Mouse (Mus musculus) splenic B cell, adult 2 months (primary cell): ENCODE results near the gene Trpm8.

Source experiments
- DNase-seq: peaks from one replicate; pipeline ENCODE4 v3.0.0-alpha.2; 2011; ENCODE audit warnings: low read depth, low spot score
- H3K27me3 ChIP-seq: 2 replicates; pipeline ENCODE4 v1.6.1; 2012; ENCODE audit warnings: mild to moderate bottlenecking, low read length, moderate library complexity, mixed read lengths; ENCODE audit not compliant: control insufficient read depth, poor library complexity, insufficient read depth, severe bottlenecking
- H3K36me3 ChIP-seq: 2 replicates; pipeline ENCODE4 v1.6.1; 2012; ENCODE audit warnings: mild to moderate bottlenecking, low read length, moderate library complexity, mixed read lengths; ENCODE audit not compliant: control insufficient read depth, poor library complexity, insufficient read depth, severe bottlenecking

The Trpm8 gene

GRCm38 (mm10) chr1:88282301-88282700 is 4.8 kb downstream of the Trpm8 start:
- no peaks in the 10 kb centered on the region for H3K27me3 ChIP-seq
- H3K36me3 ChIP-seq, result no peaks in the 10 kb centered on the region
- DNase-seq, result no peak

- DNase-seq, result peak; percentile 56
- Histone ChIP-seq H3K27me3 (no peaks in the 10 kb centered on the region), H3K36me3 (no peaks in the 10 kb centered on the region)
These were observed 6.1 kb downstream of the Trpm8 start for GRCm38 (mm10) chr1:88283376-88284227.

- DNase-seq, result no peak
- Histone ChIP-seq H3K27me3 (no peaks in the 10 kb centered on the region), H3K36me3 (no peaks in the 10 kb centered on the region)
These were observed 6.9 kb downstream of the Trpm8 start for GRCm38 (mm10) chr1:88284228-88284945.

GRCm38 (mm10) chr1:88284946-88285320 is 7.5 kb downstream of the Trpm8 start:
- Histone ChIP-seq H3K27me3 (no peaks in the 10 kb centered on the region), H3K36me3 (no peaks in the 10 kb centered on the region)
- peak; percentile 54 for DNase-seq

GRCm38 (mm10) chr1:88285652-88286051 is 8.2 kb downstream of the Trpm8 start:
- Histone ChIP-seq H3K36me3 (no peaks in the 10 kb centered on the region), H3K27me3 (no peaks in the 10 kb centered on the region)
- no peak for DNase-seq

GRCm38 (mm10) chr1:88286136-88286845 is 8.8 kb downstream of the Trpm8 start:
- H3K27me3 ChIP-seq, result no peaks in the 10 kb centered on the region
- no peak for DNase-seq
- H3K36me3 ChIP-seq, result no peaks in the 10 kb centered on the region

GRCm38 (mm10) chr1:88286887-88287696 is 9.6 kb downstream of the Trpm8 start:
- DNase-seq, result no peak
- Histone ChIP-seq H3K36me3 (no peaks in the 10 kb centered on the region), H3K27me3 (no peaks in the 10 kb centered on the region)

GRCm38 (mm10) chr1:88287697-88287980 is 10.2 kb downstream of the Trpm8 start:
- H3K27me3 ChIP-seq, result no peaks in the 10 kb centered on the region
- H3K36me3 ChIP-seq, result no peaks in the 10 kb centered on the region
- peak; percentile 81 for DNase-seq

- Histone ChIP-seq H3K27me3 (no peaks in the 10 kb centered on the region), H3K36me3 (no peaks in the 10 kb centered on the region)
- no peak for DNase-seq
These were observed 10.8 kb downstream of the Trpm8 start for GRCm38 (mm10) chr1:88288056-88288788.

GRCm38 (mm10) chr1:88288789-88289127 is 11.3 kb downstream of the Trpm8 start:
- Histone ChIP-seq H3K27me3 (no peaks in the 10 kb centered on the region), H3K36me3 (no peaks in the 10 kb centered on the region)
- no peak for DNase-seq

- H3K27me3 ChIP-seq, result no peaks in the 10 kb centered on the region
- H3K36me3 ChIP-seq, result no peaks in the 10 kb centered on the region
- no peak for DNase-seq
These were observed 11.7 kb downstream of the Trpm8 start for GRCm38 (mm10) chr1:88289152-88289551.

GRCm38 (mm10) chr1:88289917-88290316 is 12.5 kb downstream of the Trpm8 start:
- H3K27me3 ChIP-seq, result no peaks in the 10 kb centered on the region
- H3K36me3 ChIP-seq, result no peaks in the 10 kb centered on the region
- peak; percentile 74 for DNase-seq

- H3K36me3 ChIP-seq, result no peaks in the 10 kb centered on the region
- DNase-seq, result peak; percentile 17
- H3K27me3 ChIP-seq, result no peaks in the 10 kb centered on the region
These were observed 13.1 kb downstream of the Trpm8 start for GRCm38 (mm10) chr1:88290511-88290910.

- DNase-seq, result peak; percentile 12
- Histone ChIP-seq H3K36me3 (no peaks in the 10 kb centered on the region), H3K27me3 (no peaks in the 10 kb centered on the region)
These were observed 14.0 kb downstream of the Trpm8 start for GRCm38 (mm10) chr1:88291409-88292005.
